Comparison of ENCODE assay signal across 8 mouse cellular contexts in genomic region chr3:153943003-153943640, GRCm38 (mm10). TPM values are rescaled to one million over a fixed set of nuclear protein-coding genes. Genes with fewer than 3 reads are reported as not detected.
DNase-seq lines count a peak whose midpoint lies in the region; ATAC-seq and TF ChIP-seq lines count a peak whose summit lies in the region.

No protein-coding gene starts in this region.

- 42% methylated on average over 12 of the region's 12 CpGs for WGBS in heart, embryonic 12.5 days
- WGBS in midbrain, embryonic 10.5 days: 68% methylated on average over 12 of the region's 12 CpGs
- 45% methylated on average over 12 of the region's 12 CpGs for WGBS in cerebellum, adult 2 months

- TF ChIP-seq POLR2A in cerebellum, adult 2 months (IDR thresholded peaks at IDR 0.05; ENCODE audit: borderline replicate concordance, insufficient read depth, low read length): no peak

- no peak for DNase-seq in heart, postnatal 25 days (ENCODE audit: low spot score)
- peak; percentile 75 for DNase-seq in NIH3T3 (ENCODE audit: low read depth)
- DNase-seq in heart, postnatal 10 days: peak; percentile 23 to 41
- DNase-seq in midbrain, embryonic 10.5 days (ENCODE audit: low spot score): no peak
- no peak for DNase-seq in cerebellum, adult 2 months
- DNase-seq in gastrocnemius, adult 8-10 months (ENCODE audit: low spot score in 2 of 2): no peak
- no peak for DNase-seq in yolk sac, embryonic 10.5 days (ENCODE audit: low spot score)

- TF ChIP-seq CTCF in cerebellum, adult 2 months (IDR thresholded peaks at IDR 0.05; ENCODE audit: borderline replicate concordance, insufficient read depth, low read depth, low read length): no peak

- intact Hi-C loops in heart, postnatal 25 days (cut with DNase I): loop anchor here (2.0 kb wide), 1 partner anchor 30 kb away; the partner anchor contains the start of gene Rabggtb
- intact Hi-C loops in heart, postnatal 10 days (cut with DNase I): loop anchor here (2.0 kb wide), 1 partner anchor 30 kb away; the partner anchor contains the start of gene Rabggtb

- no peak for ATAC-seq in heart, embryonic 12.5 days (ENCODE audit: insufficient number of reproducible peaks, low FRiP score)

- no peaks in the 10 kb centered on the region for H3K27me3 ChIP-seq in heart, embryonic 12.5 days (replicated peaks)
- H3K27me3 ChIP-seq in midbrain, embryonic 10.5 days (ENCODE audit: low read depth, poor library complexity, severe bottlenecking): no peaks in the 10 kb centered on the region
- H3K27me3 ChIP-seq in cerebellum, adult 2 months (ENCODE audit: control insufficient read depth, insufficient read depth, low read length): no peaks in the 10 kb centered on the region

- H3K9me3 ChIP-seq in heart, embryonic 12.5 days (replicated peaks): no peaks in the 10 kb centered on the region
- H3K9me3 ChIP-seq in midbrain, embryonic 10.5 days (replicated peaks): no peaks in the 10 kb centered on the region

- peaks cover 21% of the 10 kb centered on the region for H3K4me1 ChIP-seq in heart, embryonic 12.5 days (replicated peaks)
- H3K4me1 ChIP-seq in midbrain, embryonic 10.5 days: peaks cover 23% of the 10 kb centered on the region
- no peaks in the 10 kb centered on the region; the same call in 1 of the 2 replicates for H3K4me1 ChIP-seq in cerebellum, adult 2 months (ENCODE audit: control insufficient read depth, insufficient read depth, low read length)

- H3K4me3 ChIP-seq in heart, embryonic 12.5 days: peak overlapping the region; percentile 87
- H3K4me3 ChIP-seq in midbrain, embryonic 10.5 days: peak overlapping the region; percentile 87
- no peak overlapping the region for H3K4me3 ChIP-seq in cerebellum, adult 2 months (replicated peaks; ENCODE audit: insufficient read depth, low read depth, low read length)

- peaks cover 24% of the 10 kb centered on the region for H3K36me3 ChIP-seq in heart, embryonic 12.5 days
- peaks cover 26% of the 10 kb centered on the region for H3K36me3 ChIP-seq in midbrain, embryonic 10.5 days

- peak overlapping the region; percentile 94 for H3K27ac ChIP-seq in heart, embryonic 12.5 days (ENCODE audit: poor library complexity, severe bottlenecking)
- peak overlapping the region; percentile 94; the same call in 1 of the 2 replicates for H3K27ac ChIP-seq in midbrain, embryonic 10.5 days (replicated peaks)
- no peak overlapping the region for H3K27ac ChIP-seq in cerebellum, adult 2 months (ENCODE audit: insufficient read depth, low read length)

- peak overlapping the region; percentile 54; the same call in 1 of the 2 replicates for H3K9ac ChIP-seq in heart, embryonic 12.5 days

- H3K4me2 ChIP-seq in heart, embryonic 12.5 days: peak overlapping the region; percentile 77

RNA-seq across cellular contexts. Expression of gene Acadm, which starts 1.3 kb away (rescaled TPM):
- 181 and 188 TPM in 2 replicates for polyA plus RNA-seq in heart, embryonic 12.5 days (2016; fragmentation: Nextera tagmentation; extraction: Ambion mirVana)
- total RNA-seq in heart, postnatal 25 days (2021): 1,000 to 10,000 TPM; 1,031 to 1,101 TPM
- 100 to 1,000 TPM; 859 to 893 TPM for total RNA-seq in heart, postnatal 10 days (2021)
- 44.4 and 53.5 TPM in 2 replicates for polyA plus RNA-seq in midbrain, embryonic 10.5 days (2016; fragmentation: Nextera tagmentation; extraction: Ambion mirVana)
- 58.4 and 59.4 TPM in 2 replicates for polyA plus RNA-seq in cerebellum, adult 2 months (2012; rRNA removed)
- total RNA-seq in gastrocnemius, adult 8-10 months (2022): 100 to 1,000 TPM; 299 to 345 (median 326) TPM

RNA-seq across cellular contexts. Expression of gene Slc44a5, which starts 30.1 kb away (rescaled TPM):
- 1.7 and 2.0 TPM in 2 replicates for polyA plus RNA-seq in heart, embryonic 12.5 days (2016; fragmentation: Nextera tagmentation; extraction: Ambion mirVana)
- total RNA-seq in heart, postnatal 25 days (2021): under 1 TPM; 0.05 to 0.14 TPM
- under 1 TPM; 0.22 to 0.31 TPM for total RNA-seq in heart, postnatal 10 days (2021)
- 3.6 and 4.2 TPM in 2 replicates for polyA plus RNA-seq in midbrain, embryonic 10.5 days (2016; fragmentation: Nextera tagmentation; extraction: Ambion mirVana)
- 3.4 and 3.8 TPM in 2 replicates for polyA plus RNA-seq in cerebellum, adult 2 months (2012; rRNA removed)
- total RNA-seq in gastrocnemius, adult 8-10 months (2022): under 1 TPM in 2 of 4 experiments, not detected in 2; 0.05 to 0.07 TPM

RNA-seq across cellular contexts. Expression of gene Rabggtb, which starts 30.3 kb away (rescaled TPM):
- polyA plus RNA-seq in heart, embryonic 12.5 days (2016; fragmentation: Nextera tagmentation; extraction: Ambion mirVana): 51.5 and 52.6 TPM in 2 replicates
- total RNA-seq in heart, postnatal 25 days (2021): 10 to 100 TPM; 89.2 to 99.7 TPM
- 100 to 1,000 TPM; 102 to 110 TPM for total RNA-seq in heart, postnatal 10 days (2021)
- 43.7 and 48.0 TPM in 2 replicates for polyA plus RNA-seq in midbrain, embryonic 10.5 days (2016; fragmentation: Nextera tagmentation; extraction: Ambion mirVana)
- polyA plus RNA-seq in cerebellum, adult 2 months (2012; rRNA removed): 89.2 and 95.7 TPM in 2 replicates
- 10 to 100 TPM; 64.2 to 65.4 (median 64.6) TPM for total RNA-seq in gastrocnemius, adult 8-10 months (2022)

RNA-seq across cellular contexts. Expression of gene Msh4, which starts 37.2 kb away (rescaled TPM):
- polyA plus RNA-seq in heart, embryonic 12.5 days (2016; fragmentation: Nextera tagmentation; extraction: Ambion mirVana): 0.05 TPM in 1 of 2 replicates, not detected in the other
- under 1 TPM; 0.08 TPM for total RNA-seq in heart, postnatal 25 days (2021)
- under 1 TPM; 0.20 to 0.22 TPM for total RNA-seq in heart, postnatal 10 days (2021)
- 0.07 and 0.09 TPM in 2 replicates for polyA plus RNA-seq in midbrain, embryonic 10.5 days (2016; fragmentation: Nextera tagmentation; extraction: Ambion mirVana)
- 0.10 and 0.11 TPM in 2 replicates for polyA plus RNA-seq in cerebellum, adult 2 months (2012; rRNA removed)
- total RNA-seq in gastrocnemius, adult 8-10 months (2022): under 1 TPM in 1 of 4 experiments, not detected in 3; 0.11 TPM

Comparison
In these comparisons a context has a peak if more than half of its experiments do, and no peak if none do; other contexts are left out.
1. DNase-seq: peak in NIH3T3 (single experiment) and heart, postnatal 10 days (2 of 2); none in heart, postnatal 25 days (single experiment), midbrain, embryonic 10.5 days (single experiment), cerebellum, adult 2 months (0 of 2), gastrocnemius, adult 8-10 months (0 of 2) and yolk sac, embryonic 10.5 days (single experiment).